Mouse (Mus musculus): ENCODE results near the gene Zfp40. TPM values are rescaled to one million over a fixed set of nuclear protein-coding genes. Genes with fewer than 3 reads are reported as not detected.
"Not testable (repeated sequence)": the region's sequence is repeated elsewhere in the genome, so short reads cannot be mapped to it uniquely, and the experiment has no call there.

The Zfp40 gene
- 0.31 and 0.49 TPM in 2 replicates for polyA plus RNA-seq (2012; rRNA removed)

GRCm38 (mm10) chr17:23192453-23193379 lies at the start of gene Zfp40:
Gene Zfp40 (minus strand): TSS chr17:23193252.
- peaks cover 3% of the 10 kb centered on the region for H3K4me1 ChIP-seq (ENCODE audit: control insufficient read depth, insufficient read depth, low read length)
- TF ChIP-seq POLR2A (IDR thresholded peaks at IDR 0.05; ENCODE audit: control insufficient read depth, low read depth, low read length) (no peak), CTCF (IDR thresholded peaks at IDR 0.05; ENCODE audit: control insufficient read depth, insufficient read depth, insufficient replicate concordance, low read depth, low read length) (no peak)
- H3K27ac ChIP-seq (ENCODE audit: control insufficient read depth, insufficient read depth, low read depth, low read length): peak within 1 kb of the TSS; percentile 44; the same call in 1 of the 2 replicates
- H3K4me3 ChIP-seq (ENCODE audit: control insufficient read depth, low read depth, low read length): peak within 1 kb of the TSS; percentile 92
- H3K36me3 ChIP-seq (ENCODE audit: control insufficient read depth, insufficient read depth, low read length): no peaks in the 10 kb centered on the region
- no peaks in the 10 kb centered on the region for H3K27me3 ChIP-seq (ENCODE audit: control insufficient read depth, insufficient read depth, low read length)

- TF ChIP-seq CTCF (IDR thresholded peaks at IDR 0.05; ENCODE audit: control insufficient read depth, insufficient read depth, insufficient replicate concordance, low read depth, low read length) (no peak), POLR2A (IDR thresholded peaks at IDR 0.05; ENCODE audit: control insufficient read depth, low read depth, low read length) (no peak)
Observed at GRCm38 (mm10) chr17:23218320-23218719, 25.3 kb upstream of the Zfp40 start.

GRCm38 (mm10) chr17:23199856-23200255 lies 6.8 kb upstream of the Zfp40 start:
- H3K27ac ChIP-seq (ENCODE audit: control insufficient read depth, insufficient read depth, low read depth, low read length); H3K36me3 ChIP-seq (ENCODE audit: control insufficient read depth, insufficient read depth, low read length); H3K27me3 ChIP-seq (ENCODE audit: control insufficient read depth, insufficient read depth, low read length); H3K4me1 ChIP-seq (ENCODE audit: control insufficient read depth, insufficient read depth, low read length); H3K4me3 ChIP-seq (ENCODE audit: control insufficient read depth, low read depth, low read length): not testable (repeated sequence)

More at GRCm38 (mm10) chr17:23218320-23218719, 25.3 kb upstream of the Zfp40 start:
- Histone ChIP-seq H3K4me1 (ENCODE audit: control insufficient read depth, insufficient read depth, low read length) (no peaks in the 10 kb centered on the region), H3K36me3 (ENCODE audit: control insufficient read depth, insufficient read depth, low read length) (no peaks in the 10 kb centered on the region), H3K27ac (ENCODE audit: control insufficient read depth, insufficient read depth, low read depth, low read length) (no peak overlapping the region), H3K4me3 (ENCODE audit: control insufficient read depth, low read depth, low read length) (no peak overlapping the region), H3K27me3 (ENCODE audit: control insufficient read depth, insufficient read depth, low read length) (no peaks in the 10 kb centered on the region)

GRCm38 (mm10) chr17:23193441-23193840 lies 389 bp upstream of the Zfp40 start:
- Histone ChIP-seq H3K4me1 (ENCODE audit: control insufficient read depth, insufficient read depth, low read length) (peaks cover 3% of the 10 kb centered on the region), H3K36me3 (ENCODE audit: control insufficient read depth, insufficient read depth, low read length) (no peaks in the 10 kb centered on the region), H3K27ac (ENCODE audit: control insufficient read depth, insufficient read depth, low read depth, low read length) (no peak overlapping the region), H3K4me3 (ENCODE audit: control insufficient read depth, low read depth, low read length) (peak overlapping the region; percentile 73), H3K27me3 (ENCODE audit: control insufficient read depth, insufficient read depth, low read length) (no peaks in the 10 kb centered on the region)
- TF ChIP-seq POLR2A (IDR thresholded peaks at IDR 0.05; ENCODE audit: control insufficient read depth, low read depth, low read length) (no peak), CTCF (IDR thresholded peaks at IDR 0.05; ENCODE audit: control insufficient read depth, insufficient read depth, insufficient replicate concordance, low read depth, low read length) (no peak)

- H3K27ac ChIP-seq (ENCODE audit: control insufficient read depth, insufficient read depth, low read depth, low read length): no peak overlapping the region
- no peaks in the 10 kb centered on the region for H3K4me1 ChIP-seq (ENCODE audit: control insufficient read depth, insufficient read depth, low read length)
- no peaks in the 10 kb centered on the region for H3K27me3 ChIP-seq (ENCODE audit: control insufficient read depth, insufficient read depth, low read length)
- TF ChIP-seq CTCF (IDR thresholded peaks at IDR 0.05; ENCODE audit: control insufficient read depth, insufficient read depth, insufficient replicate concordance, low read depth, low read length) (no peak), POLR2A (IDR thresholded peaks at IDR 0.05; ENCODE audit: control insufficient read depth, low read depth, low read length) (no peak)
- H3K4me3 ChIP-seq (ENCODE audit: control insufficient read depth, low read depth, low read length): no peak overlapping the region
- no peaks in the 10 kb centered on the region for H3K36me3 ChIP-seq (ENCODE audit: control insufficient read depth, insufficient read depth, low read length)
Observed at GRCm38 (mm10) chr17:23187680-23188079, 5.4 kb downstream of the Zfp40 start.

Other genes with a start within 250 kb of the Zfp40 start
- gene Vmn2r-ps130, start 132.1 kb downstream of the Zfp40 start, polyA plus RNA-seq (2012; rRNA removed): not detected in 2 replicates
- not detected in 2 replicates for gene Vmn2r114, start 119.3 kb upstream of the Zfp40 start, polyA plus RNA-seq (2012; rRNA removed)
- gene Vmn2r115, start 150.5 kb upstream of the Zfp40 start, polyA plus RNA-seq (2012; rRNA removed): not detected in 2 replicates
- not detected in 2 replicates for gene Vmn2r116, start 191.4 kb upstream of the Zfp40 start, polyA plus RNA-seq (2012; rRNA removed)

All from testis, adult 2 months (tissue).